Mouse (Mus musculus) lung, adult 2 months (tissue): ENCODE data around the gene Defb15. TPM values are rescaled to one million over a fixed set of nuclear protein-coding genes. Genes with fewer than 3 reads are reported as not detected.
"Not testable (repeated sequence)": the region's sequence is repeated elsewhere in the genome, so short reads cannot be mapped to it uniquely, and the experiment has no call there.

ENCODE experiments used
- DNase-seq: peaks from one replicate; pipeline ENCODE4 v3.0.0; 2022
- H3K4me1 ChIP-seq: fragments of 200-500 bp; 2 replicates; pipeline ENCODE4 v1.6.1; 2011; ENCODE audit warnings: low read length; ENCODE audit not compliant: control insufficient read depth, insufficient read depth
- H3K4me3 ChIP-seq: fragments of 200-500 bp; replicated peaks from 2 replicates; pipeline ENCODE3; 2011; ENCODE audit warnings: low read depth, mild to moderate bottlenecking, control low read depth, low read length; ENCODE audit errors: extremely low read depth
- CTCF ChIP-seq: fragments of 200-500 bp; IDR thresholded peaks from 2 replicates; pipeline ENCODE4 v1.5.1; 2011; ENCODE audit warnings: mild to moderate bottlenecking, low read length, control low read depth; ENCODE audit not compliant: insufficient read depth
- POLR2A ChIP-seq: fragments of 200-500 bp; IDR thresholded peaks from 2 replicates; pipeline ENCODE4 v1.6.1; 2011; ENCODE audit warnings: low read depth, mild to moderate bottlenecking, control low read depth, low read length, borderline replicate concordance; ENCODE audit errors: extremely low read depth
- WGBS: fragments of 180-500 bp; shearing (Covaris S2); methylation state at CpG from one replicate; pipeline ENCODE4 v1.1.7; 2018; 5-methylcytosine and 5-hydroxymethylcytosine counted together
- polyA plus RNA-seq: library from polyadenylated mRNA; depleted of rRNA; stranded (reverse); fragments of >200 nt; gene quantifications from 2 replicates; pipeline ENCODE4 v1.2.3, GENCODE M21; 2012; rRNA removed

The Defb15 gene
- polyA plus RNA-seq, 1 experiment, result not detected

GRCm38 (mm10) chr8:21946462-21946861 is 14.0 kb upstream of the Defb15 start, which contains the start of gene Defb13:
Gene Defb13 (plus strand): TSS chr8:21946762.
- H3K4me1 ChIP-seq, result no peaks in the 10 kb centered on the region
- 81% methylated on average over 6 of the region's 6 CpGs for WGBS
- no peak for DNase-seq
- no peak within 1 kb of the TSS for H3K4me3 ChIP-seq
- no peak for TF ChIP-seq CTCF
- no peak for TF ChIP-seq POLR2A

- not testable (repeated sequence) for DNase-seq, H3K4me1 ChIP-seq, H3K4me3 ChIP-seq
- WGBS, result 78% methylated on average over 4 of the region's 4 CpGs
These were observed 5.5 kb upstream of the Defb15 start, which contains the start of gene Defb35 for GRCm38 (mm10) chr8:21938052-21938451. Gene Defb35 (plus strand): TSS chr8:21938352.

GRCm38 (mm10) chr8:21930754-21931153 is 1.8 kb downstream of the Defb15 start:
- DNase-seq, H3K4me1 ChIP-seq, H3K4me3 ChIP-seq: not testable (repeated sequence)
- 81% methylated on average over 3 of the region's 3 CpGs for WGBS

GRCm38 (mm10) chr8:21915625-21916024 is 16.9 kb downstream of the Defb15 start:
- TF ChIP-seq CTCF (no peak), POLR2A (no peak)
- DNase-seq, result no peak
- H3K4me3 ChIP-seq, result no peak overlapping the region
- 78% methylated on average over 3 of the region's 3 CpGs for WGBS
- H3K4me1 ChIP-seq, result no peaks in the 10 kb centered on the region

GRCm38 (mm10) chr8:21912554-21912953 is 20.0 kb downstream of the Defb15 start:
- Histone ChIP-seq H3K4me1 (no peaks in the 10 kb centered on the region), H3K4me3 (no peak overlapping the region)
- DNase-seq, result no peak
- WGBS, result 13% methylated on average over 2 of the region's 2 CpGs
- TF ChIP-seq POLR2A, result no peak
- no peak for TF ChIP-seq CTCF

GRCm38 (mm10) chr8:21911931-21912330 is 20.6 kb downstream of the Defb15 start:
- TF ChIP-seq CTCF (no peak), POLR2A (no peak)
- DNase-seq, result no peak
- Histone ChIP-seq H3K4me1 (no peaks in the 10 kb centered on the region), H3K4me3 (no peak overlapping the region)
- WGBS, result 14% methylated on average over 1 of the region's 1 CpGs

GRCm38 (mm10) chr8:21906290-21906689 is 26.2 kb downstream of the Defb15 start, which contains the start of gene Defb11:
Gene Defb11 (minus strand): TSS chr8:21906412.
- H3K4me3 ChIP-seq, H3K4me1 ChIP-seq, DNase-seq: not testable (repeated sequence)

- DNase-seq, H3K4me1 ChIP-seq, H3K4me3 ChIP-seq: not testable (repeated sequence)
These were observed 47.2 kb downstream of the Defb15 start, which contains the start of gene Defb9 for GRCm38 (mm10) chr8:21885321-21885720. Gene Defb9 (minus strand): TSS chr8:21885421.

Other genes starting within 250 kb of the Defb15 start
- not detected in 2 replicates for gene AY761184, start 229.1 kb downstream of the Defb15 start, polyA plus RNA-seq
- 0.45 TPM in 1 of 2 replicates, not detected in the other for gene Defa24, start 198.2 kb downstream of the Defb15 start, polyA plus RNA-seq
- not detected in 2 replicates for gene Defb50, start 109.2 kb downstream of the Defb15 start, polyA plus RNA-seq
- not detected in 2 replicates for gene Defb2, start 92.8 kb downstream of the Defb15 start, polyA plus RNA-seq
- not detected in 2 replicates for gene Defb10, start 73.8 kb downstream of the Defb15 start, polyA plus RNA-seq
- gene Defb9, start 47.3 kb downstream of the Defb15 start, polyA plus RNA-seq, result not detected in 2 replicates
- gene Defb11, start 26.3 kb downstream of the Defb15 start, polyA plus RNA-seq, result not detected in 2 replicates
- gene Defb35, start 5.6 kb upstream of the Defb15 start, polyA plus RNA-seq, result not detected in 2 replicates
- not detected in 2 replicates for gene Defb13, start 14.1 kb upstream of the Defb15 start, polyA plus RNA-seq
- not detected in 2 replicates for gene Fam90a1a, start 26.0 kb upstream of the Defb15 start, polyA plus RNA-seq
- gene Ccdc70, start 37.1 kb upstream of the Defb15 start, polyA plus RNA-seq, result not detected in 2 replicates
- gene Atp7b, start 127.6 kb upstream of the Defb15 start, polyA plus RNA-seq, result 20.0 and 21.5 TPM in 2 replicates
- 3.8 and 5.7 TPM in 2 replicates for gene Alg11, start 128.0 kb upstream of the Defb15 start, polyA plus RNA-seq
- gene Nek5, start 192.3 kb upstream of the Defb15 start, polyA plus RNA-seq, result 2.7 and 4.2 TPM in 2 replicates
- 0.88 and 1.5 TPM in 2 replicates for gene Nek3, start 233.7 kb upstream of the Defb15 start, polyA plus RNA-seq